Comparison of ENCODE assay signal across 13 mouse cellular contexts in the genomic region with DNA sequence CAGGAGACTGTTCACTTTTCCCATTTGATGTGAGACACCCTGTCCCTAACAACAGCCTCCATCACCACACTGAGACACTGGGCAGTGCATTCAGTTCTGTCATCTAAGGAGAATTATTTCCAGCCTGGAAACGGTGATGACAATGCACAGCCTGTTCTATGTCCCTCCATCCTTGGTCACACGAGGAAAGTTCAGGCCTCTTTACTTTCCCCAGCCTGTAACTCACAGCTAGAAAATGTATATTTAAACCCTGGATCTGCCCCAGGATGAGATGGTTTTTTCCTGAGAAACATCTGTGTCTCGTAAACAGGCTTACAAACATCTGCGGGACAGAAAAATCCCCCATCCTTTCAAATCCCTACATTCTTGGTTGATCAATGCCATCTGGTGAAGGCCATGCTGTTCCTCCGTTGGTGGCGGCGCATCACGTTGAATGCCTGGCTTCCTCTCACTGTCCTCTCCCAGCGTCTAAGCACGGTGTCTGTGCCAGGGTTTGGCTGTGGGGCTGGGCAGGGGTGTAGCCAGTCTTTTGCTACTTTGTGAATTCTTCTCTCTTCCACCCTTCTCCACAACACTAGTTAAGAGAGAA.
DNase-seq lines count a peak whose midpoint lies in the region; ATAC-seq lines count a peak whose summit lies in the region.
"Had no signal": no experiment of that assay in that cellular context is flagged by ENCODE, and none has a peak within 500 bp of the region (broad histone marks: within the 10 kb centered on the region; RNA-seq: fewer than 3 reads in every experiment).

No protein-coding gene starts in this region.

- 60% methylated on average over 10 of the region's 10 CpGs for WGBS in kidney, embryonic 16.5 days
- WGBS in stomach, embryonic 16.5 days, result 42% methylated on average over 10 of the region's 10 CpGs

- 0 out of 2 replicates have a peak, but pooled peaks cover 2% of the 10 kb centered on the region for H3K4me1 ChIP-seq in kidney, embryonic 16.5 days (ENCODE audit: insufficient read depth, low read length)
- H3K4me1 ChIP-seq in stomach, embryonic 16.5 days (ENCODE audit: control insufficient read depth, insufficient read depth, low read length), result peaks cover 8% of the 10 kb centered on the region
- H3K4me1 ChIP-seq: neural tube, embryonic 15.5 days had no signal

- no peak overlapping the region for H3K9ac ChIP-seq in kidney, embryonic 16.5 days (replicated peaks; ENCODE audit: low read length)
- H3K9ac ChIP-seq in stomach, embryonic 16.5 days (ENCODE audit: low read length), result no peak overlapping the region
- H3K9ac ChIP-seq: liver, embryonic 14.5 days; neural tube, embryonic 15.5 days had no signal

- H3K27me3 ChIP-seq in kidney, embryonic 16.5 days (ENCODE audit: insufficient read depth, low read length), result no peaks in the 10 kb centered on the region
- no peaks in the 10 kb centered on the region for H3K27me3 ChIP-seq in stomach, embryonic 16.5 days (ENCODE audit: control insufficient read depth, insufficient read depth, low read length)
- H3K27me3 ChIP-seq: neural tube, embryonic 15.5 days had no signal

- no peak overlapping the region for H3K4me2 ChIP-seq in kidney, embryonic 16.5 days (replicated peaks; ENCODE audit: low read depth, low read length)
- no peak overlapping the region for H3K4me2 ChIP-seq in stomach, embryonic 16.5 days (ENCODE audit: low read depth, low read length)
- H3K4me2 ChIP-seq: neural tube, embryonic 15.5 days had no signal

- no peak overlapping the region for H3K4me3 ChIP-seq in kidney, embryonic 16.5 days (ENCODE audit: low read length)
- H3K4me3 ChIP-seq in stomach, embryonic 16.5 days (replicated peaks; ENCODE audit: low read length), result no peak overlapping the region
- H3K4me3 ChIP-seq: neural tube, embryonic 15.5 days had no signal

- no peaks in the 10 kb centered on the region for H3K36me3 ChIP-seq in kidney, embryonic 16.5 days (ENCODE audit: insufficient read depth, low read length)
- H3K36me3 ChIP-seq in stomach, embryonic 16.5 days (ENCODE audit: control insufficient read depth, insufficient read depth, low read length), result no peaks in the 10 kb centered on the region
- H3K36me3 ChIP-seq: neural tube, embryonic 15.5 days had no signal

- H3K27ac ChIP-seq in kidney, embryonic 16.5 days (ENCODE audit: low read length), result peak overlapping the region; percentile 49; the same call in 1 of the 2 replicates
- peak overlapping the region; percentile 84 for H3K27ac ChIP-seq in stomach, embryonic 16.5 days (ENCODE audit: low read length)
- H3K27ac ChIP-seq: liver, embryonic 14.5 days; neural tube, embryonic 15.5 days had no signal

- H3K9me3 ChIP-seq in kidney, embryonic 16.5 days (ENCODE audit: low read length), result peaks cover 5% of the 10 kb centered on the region
- H3K9me3 ChIP-seq in stomach, embryonic 16.5 days (replicated peaks; ENCODE audit: control insufficient read depth, low read length), result no peaks in the 10 kb centered on the region
- H3K9me3 ChIP-seq: neural tube, embryonic 15.5 days had no signal

- DNase-seq in kidney, adult 11 months, result no peak
- peak; percentile 13 for DNase-seq in right cerebral cortex, postnatal 25 days
- no peak for DNase-seq in right cerebral cortex, adult 18-20 months
- DNase-seq in forelimb bud, embryonic 11.5 days (ENCODE audit: low read depth, low spot score), result peak; percentile 70
- no peak for DNase-seq in thymus, postnatal 0 days (ENCODE audit: low spot score)
- DNase-seq in liver, result no peak
- DNase-seq: heart, postnatal 4 days; thymus, postnatal 14 days had no signal

- peak; percentile 69; the same call in 1 of the 2 replicates for ATAC-seq in kidney, embryonic 16.5 days (ENCODE audit: low FRiP score, low TSS enrichment)
- peak; percentile 77 for ATAC-seq in stomach, embryonic 16.5 days (ENCODE audit: insufficient read depth, low FRiP score)
- ATAC-seq: midbrain, embryonic 16.5 days had no signal

Comparison
In these comparisons a context has a peak if more than half of its experiments do, and no peak if none do; other contexts are left out.
1. DNase-seq: peak in right cerebral cortex, postnatal 25 days (single experiment) and forelimb bud, embryonic 11.5 days (single experiment); none in kidney, adult 11 months (single experiment), right cerebral cortex, adult 18-20 months (single experiment), thymus, postnatal 0 days (single experiment) and liver (single experiment).